Mouse (Mus musculus) hematopoietic stem cell, adult 5-6 weeks (primary cell): ENCODE results near the gene Aff3. TPM values are rescaled to one million over a fixed set of nuclear protein-coding genes. Genes with fewer than 3 reads are reported as not detected.
A peak's percentile ranks its signal among the peaks of the same experiment; 100 is the strongest.

Experiments
- ATAC-seq, 2 experiments: fragments of 125-278 bp in 1 of 2; replicated peaks in 1 of 2; 2 replicates each; pipeline ENCODE4 v1.8.0; 2016 to 2017; ENCODE audit warnings: inconsistent platforms in 2 of 2, mild to moderate bottlenecking in 2 of 2, moderate number of reproducible peaks in 2 of 2, low read depth in 1 of 2, moderate TSS enrichment in 1 of 2; ENCODE audit not compliant: low FRiP score in 2 of 2, poor library complexity in 2 of 2, severe bottlenecking in 2 of 2, insufficient read depth in 1 of 2, low TSS enrichment in 1 of 2
- total RNA-seq: library from RNA; stranded (forward); fragments of 172-1452, 232-1000 nt; gene quantifications from 2 replicates; pipeline ENCODE4 v1.2.3, GENCODE M21; 2017

The Aff3 gene
- total RNA-seq, 1 experiment from 2014 or later, result 132 TPM

DNA sequence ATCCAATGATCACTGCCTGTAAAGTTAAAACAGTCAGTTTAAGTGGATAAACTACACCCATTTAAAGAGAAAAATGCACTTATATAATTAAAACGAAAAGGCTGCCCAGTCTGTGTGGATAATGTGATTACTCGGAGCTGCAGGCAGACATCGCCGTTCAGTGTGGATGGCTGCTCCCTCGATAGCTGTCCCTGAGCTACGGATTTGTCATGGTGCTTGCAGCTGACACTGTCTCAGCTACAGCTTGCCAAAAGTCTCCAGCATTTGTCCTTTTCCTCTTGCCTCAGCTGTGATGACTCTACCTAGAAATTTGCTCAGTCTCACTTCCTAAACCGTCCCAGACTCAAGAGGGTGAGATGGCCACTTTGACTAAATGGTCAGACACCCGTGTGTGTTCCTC is 401.5 kb downstream of the Aff3 start:
- ATAC-seq, result no peak

GRCm38 (mm10) chr1:38262362-38263154 is 402.2 kb downstream of the Aff3 start:
- no peak for ATAC-seq

- ATAC-seq, result no peak
Measured at GRCm38 (mm10) chr1:38261076-38261475, 403.7 kb downstream of the Aff3 start.

DNA sequence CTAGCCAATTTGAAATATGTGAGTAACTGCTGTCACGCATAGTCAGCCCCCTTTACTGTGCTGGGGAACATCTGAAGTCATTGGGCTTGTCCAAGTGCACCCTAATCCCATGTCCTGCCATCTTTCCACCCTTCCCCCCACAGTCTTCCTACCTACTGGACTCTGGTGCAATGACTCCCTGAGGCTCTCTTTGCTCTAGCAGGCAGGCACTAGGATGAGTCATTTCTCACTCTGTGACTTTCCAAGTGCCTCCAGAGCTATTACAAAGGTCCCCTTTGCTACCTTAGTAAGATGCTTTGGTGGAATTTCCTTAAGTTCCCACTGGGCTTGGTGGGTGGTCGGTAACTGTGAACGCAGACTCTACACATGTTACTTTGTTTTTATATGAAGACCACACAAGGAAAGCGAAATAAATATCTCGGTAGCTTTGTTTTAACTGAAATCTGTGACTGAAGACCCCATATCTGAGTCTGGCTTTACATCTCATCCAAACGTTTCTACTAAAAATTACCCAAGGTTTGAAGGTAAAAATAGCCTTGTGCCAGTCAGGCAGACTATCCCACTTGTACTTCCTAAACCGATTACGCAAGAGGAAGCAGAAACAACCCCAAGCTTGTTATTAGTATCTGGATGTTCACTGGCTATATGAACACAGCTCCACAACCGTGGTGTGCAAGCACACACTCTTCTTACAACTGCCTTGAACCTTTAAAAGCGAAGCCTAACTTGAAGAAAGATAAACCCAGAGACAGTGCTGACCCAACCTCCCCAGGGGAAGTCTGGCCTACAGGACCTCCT is 405.0 kb downstream of the Aff3 start:
- no peak for ATAC-seq

DNA sequence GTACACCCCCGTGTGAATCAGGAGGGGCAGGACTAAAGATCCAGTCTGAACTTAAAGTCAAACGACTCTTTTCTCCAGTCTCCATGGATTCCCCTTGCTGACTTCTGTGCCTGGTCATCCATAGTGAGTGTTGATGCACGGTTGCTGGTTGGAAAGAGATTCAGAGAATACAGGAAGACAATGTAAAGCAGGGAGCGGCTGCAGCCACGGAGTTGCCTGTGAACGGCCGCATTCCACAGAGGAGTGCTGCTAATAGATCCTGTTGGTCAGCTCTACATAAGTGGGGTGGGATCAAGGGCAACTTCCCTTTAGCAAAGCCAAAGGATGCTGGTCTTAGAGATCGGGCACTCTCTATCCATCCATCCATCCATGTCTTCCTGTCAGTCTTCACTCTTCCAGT is 410.3 kb downstream of the Aff3 start:
- no peak for ATAC-seq

DNA sequence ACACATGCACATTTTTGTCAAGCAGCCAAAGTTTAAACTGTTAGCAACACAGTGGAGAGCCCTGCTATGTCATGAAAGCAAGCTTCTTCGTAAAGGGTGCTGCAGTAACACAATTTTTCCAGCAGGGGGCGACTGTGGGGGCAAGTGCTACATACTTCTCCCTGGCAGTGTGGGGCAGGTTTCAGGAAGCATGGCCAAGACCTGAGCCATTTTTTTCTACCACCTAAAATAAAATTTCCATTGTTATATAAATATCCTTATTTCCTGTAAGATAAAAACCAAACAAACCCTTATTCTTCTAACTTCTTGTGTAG is 412.0 kb downstream of the Aff3 start:
- ATAC-seq, result 0 out of 4 replicates have a peak, but pooled peaks of 1 of the 2 experiments have one; percentile 41

- ATAC-seq, result no peak
Measured at GRCm38 (mm10) chr1:38252031-38252765, 412.6 kb downstream of the Aff3 start.

GRCm38 (mm10) chr1:38251448-38251847 is 413.3 kb downstream of the Aff3 start:
- no peak for ATAC-seq

- ATAC-seq, result no peak
Measured at GRCm38 (mm10) chr1:38250246-38250645, 414.5 kb downstream of the Aff3 start.

DNA sequence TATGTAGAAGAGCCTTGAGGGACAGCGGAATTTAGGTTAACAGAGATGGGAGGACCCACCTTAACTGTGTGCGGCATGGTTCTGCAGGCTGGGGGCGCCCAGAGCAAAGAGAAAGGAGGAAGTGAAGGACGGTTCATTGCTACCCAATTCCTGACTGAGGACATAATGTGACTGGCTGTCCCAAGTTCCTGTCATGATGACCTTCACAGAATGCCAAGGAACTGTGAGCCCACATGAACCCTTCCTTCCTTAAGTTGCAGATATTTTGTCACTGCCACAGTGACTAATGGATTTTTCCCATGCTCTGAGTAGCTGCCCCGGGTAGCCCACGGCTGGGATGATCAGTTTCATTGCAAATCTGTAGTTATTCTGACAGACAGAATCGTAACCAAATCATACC is 415.2 kb downstream of the Aff3 start:
- peak in 1 of 2 experiments; percentile 70; a peak in 1 of 4 replicates for ATAC-seq

GRCm38 (mm10) chr1:38248027-38248426 is 416.7 kb downstream of the Aff3 start:
- ATAC-seq, result no peak

DNA sequence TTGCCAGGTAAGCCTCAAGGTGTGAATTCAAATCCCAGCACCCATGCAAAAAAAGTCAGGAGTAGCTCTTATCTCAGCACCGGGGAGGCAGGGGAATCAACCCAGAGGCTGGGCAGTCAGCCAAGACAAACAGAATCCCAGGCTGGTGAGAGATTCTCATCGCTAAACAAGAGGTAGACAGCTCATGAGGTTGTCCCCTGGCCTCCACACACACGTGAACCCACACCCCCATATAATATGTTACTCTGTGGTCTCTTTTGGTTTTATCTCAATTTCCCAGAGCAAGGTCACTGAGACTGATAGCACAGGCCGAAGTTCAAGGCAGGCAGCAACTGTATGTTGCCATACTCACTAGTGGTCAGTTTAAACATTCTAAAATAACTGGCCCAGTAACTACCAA is 422.2 kb downstream of the Aff3 start:
- ATAC-seq, result no peak

DNA sequence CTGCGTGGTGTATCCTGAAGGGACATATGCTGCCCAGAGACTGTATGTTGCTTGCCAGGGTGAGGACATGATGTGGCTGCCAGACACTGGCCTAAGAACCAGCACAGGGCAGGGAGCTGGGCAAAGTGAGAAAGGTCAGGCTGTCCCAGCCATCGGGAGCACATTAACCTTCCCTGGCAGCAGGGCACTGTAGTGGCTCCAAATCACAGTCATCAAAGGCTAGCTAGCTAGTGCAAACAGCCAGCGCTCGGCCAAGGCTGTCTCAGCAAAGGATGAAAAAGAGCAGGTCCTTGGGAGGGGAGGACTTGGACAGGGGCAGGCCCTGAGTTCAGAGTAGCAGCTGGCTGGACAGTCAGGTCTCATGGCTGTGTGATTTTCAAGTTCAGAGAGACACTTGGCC is 423.0 kb downstream of the Aff3 start:
- ATAC-seq, result no peak

- no peak for ATAC-seq
Measured at GRCm38 (mm10) chr1:38241221-38241666, 423.5 kb downstream of the Aff3 start.

DNA sequence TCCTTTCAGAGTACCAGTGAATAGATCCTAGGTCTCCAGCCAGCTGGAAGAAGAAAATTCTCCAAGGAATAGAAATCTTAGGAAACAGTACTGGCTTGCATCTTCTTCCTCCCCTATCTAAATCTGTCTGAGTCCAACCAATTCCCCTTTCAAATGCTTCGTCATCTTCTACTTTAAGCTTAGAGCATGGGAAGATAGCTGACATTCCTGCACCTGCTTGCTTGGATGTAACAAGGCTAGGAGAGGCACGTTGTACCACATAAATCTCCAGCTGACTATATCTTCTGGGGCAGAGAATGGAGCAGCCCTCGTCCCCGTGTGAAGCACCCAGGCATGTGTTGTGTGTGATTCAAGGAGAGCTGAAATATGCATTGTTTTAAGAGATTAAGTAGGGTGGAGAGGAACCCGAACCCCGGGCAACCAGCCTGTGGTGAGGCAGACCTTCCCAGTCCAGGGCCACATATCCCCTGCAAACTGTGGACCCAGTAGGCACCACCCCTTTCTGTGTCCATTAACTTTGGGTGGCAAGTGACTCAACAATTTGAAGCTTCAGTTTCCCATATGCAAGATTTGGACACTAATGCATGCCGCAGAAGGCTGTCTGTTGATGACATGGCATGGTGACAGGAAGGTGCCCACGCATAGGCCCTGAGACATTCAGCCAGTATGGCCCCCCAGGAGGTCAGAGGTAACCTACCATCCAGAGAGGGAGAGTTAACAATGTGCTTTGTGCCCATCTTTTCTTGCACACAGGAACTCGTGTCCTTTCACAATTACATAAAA is 424.1 kb downstream of the Aff3 start:
- no peak for ATAC-seq

DNA sequence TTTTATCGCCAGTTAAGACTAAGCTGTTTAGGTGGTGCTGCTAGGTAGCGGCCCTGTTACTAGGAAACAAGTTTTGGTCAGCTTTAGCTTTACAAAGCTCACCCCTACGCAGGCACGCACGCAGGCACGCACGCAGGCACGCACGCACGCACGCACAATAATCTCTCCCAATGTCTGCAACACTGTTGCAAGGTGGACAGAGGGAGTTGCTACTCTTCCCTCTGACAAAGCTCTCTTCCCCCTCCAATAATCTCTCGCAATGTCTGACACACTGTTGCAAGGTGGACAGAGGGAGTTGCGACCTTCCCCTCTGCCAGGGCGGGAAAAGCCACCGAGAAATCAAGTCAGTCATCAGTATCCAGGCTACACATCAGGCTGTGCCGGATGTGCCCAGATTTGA is 425.2 kb downstream of the Aff3 start:
- no peak for ATAC-seq

DNA sequence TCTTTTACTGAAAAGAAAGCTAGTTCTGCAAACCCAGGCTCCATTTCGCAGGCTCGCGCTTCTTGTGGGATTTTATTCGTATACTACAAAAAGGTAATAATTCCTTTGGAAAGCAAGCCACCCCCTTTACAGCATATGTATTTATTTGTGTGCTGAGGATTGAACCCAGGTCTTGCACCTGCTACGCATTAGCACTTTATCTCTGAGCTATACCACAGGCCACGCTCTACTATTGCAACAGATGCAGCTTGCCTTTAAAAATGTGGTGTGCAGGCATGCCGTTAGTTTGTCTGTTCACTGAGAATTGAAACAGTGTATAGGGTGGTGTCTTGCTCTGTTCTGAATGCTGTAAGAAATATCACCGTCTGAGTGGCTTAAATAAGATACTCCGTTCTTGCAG is 426.9 kb downstream of the Aff3 start:
- ATAC-seq, result no peak
